Mouse (Mus musculus): ENCODE measurements around the gene Rad9b.

DNA sequence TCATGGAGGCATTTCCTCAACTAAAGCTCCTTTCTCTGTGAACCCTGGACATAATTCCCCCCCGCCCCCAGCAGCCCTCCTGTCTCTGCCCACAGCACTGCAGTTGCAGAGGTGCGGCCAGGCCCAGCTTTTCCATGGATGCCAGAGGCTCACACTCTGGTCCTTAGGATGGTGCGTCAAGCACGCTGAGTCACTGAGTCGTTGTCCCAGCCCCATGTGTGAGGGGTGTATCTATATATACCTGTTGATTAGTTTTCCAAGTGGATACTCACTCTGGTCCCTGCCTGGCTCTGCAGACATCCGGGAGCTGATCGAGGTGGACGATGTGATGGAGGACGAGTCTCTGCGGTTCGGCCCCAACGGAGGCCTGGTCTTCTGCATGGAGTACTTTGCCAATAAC lies 24.1 kb upstream of the Rad9b start:
- TF ChIP-seq CTCF (IDR thresholded peaks at IDR 0.05; ENCODE audit: borderline replicate concordance, insufficient read depth, low read depth, low read length) (no peak), POLR2A (IDR thresholded peaks at IDR 0.05; ENCODE audit: borderline replicate concordance, insufficient read depth, low read length) (no peak)

Data from cerebellum, adult 2 months (tissue).